Mouse (Mus musculus) CD4-positive, CD25-positive, alpha-beta regulatory T cell, adult 2 months (primary cell): ENCODE data around the gene Gp1ba.

Experiments
- DNase-seq: peaks from one replicate; pipeline ENCODE4 v3.0.0-alpha.2; 2012; ENCODE audit warnings: low read depth, low spot score

Gene Gp1ba

GRCm38 (mm10) chr11:70652884-70653344 is 14.0 kb downstream of the Gp1ba start:
- DNase-seq, result no peak

- DNase-seq, result peak; percentile 84
Measured at GRCm38 (mm10) chr11:70653345-70654197, 14.6 kb downstream of the Gp1ba start.

- peak; percentile 93 for DNase-seq
Measured at GRCm38 (mm10) chr11:70654198-70654922, 15.4 kb downstream of the Gp1ba start, which contains the start of gene Pfn1. Gene Pfn1 (minus strand): TSS chr11:70654644.

- DNase-seq, result peak; percentile 90
Measured at GRCm38 (mm10) chr11:70654923-70655570, 16.1 kb downstream of the Gp1ba start.

GRCm38 (mm10) chr11:70655571-70656455 is 16.9 kb downstream of the Gp1ba start:
- DNase-seq, result peak; percentile 65

GRCm38 (mm10) chr11:70656456-70656927 is 17.6 kb downstream of the Gp1ba start:
- DNase-seq, result peak; percentile 26

GRCm38 (mm10) chr11:70656964-70657363 is 18.0 kb downstream of the Gp1ba start, which contains the start of gene Eno3:
Gene Eno3 (plus strand): TSS chr11:70657202.
- DNase-seq, result no peak

GRCm38 (mm10) chr11:70657573-70657972 is 18.7 kb downstream of the Gp1ba start:
- DNase-seq, result peak; percentile 30

- no peak for DNase-seq
Measured at GRCm38 (mm10) chr11:70657991-70658390, 19.1 kb downstream of the Gp1ba start.

GRCm38 (mm10) chr11:70658521-70658920 is 19.6 kb downstream of the Gp1ba start:
- no peak for DNase-seq

- DNase-seq, result no peak
Measured at GRCm38 (mm10) chr11:70658942-70659341, 20.0 kb downstream of the Gp1ba start.

GRCm38 (mm10) chr11:70660571-70660970 is 21.6 kb downstream of the Gp1ba start:
- DNase-seq, result no peak

GRCm38 (mm10) chr11:70663101-70663500 is 24.2 kb downstream of the Gp1ba start:
- no peak for DNase-seq

- no peak for DNase-seq
Measured at GRCm38 (mm10) chr11:70663957-70664356, 25.0 kb downstream of the Gp1ba start.

- peak; percentile 43 for DNase-seq
Measured at GRCm38 (mm10) chr11:70664741-70665140, 25.8 kb downstream of the Gp1ba start.

- no peak for DNase-seq
Measured at GRCm38 (mm10) chr11:70666687-70667086, 27.8 kb downstream of the Gp1ba start.

- no peak for DNase-seq
Measured at GRCm38 (mm10) chr11:70667271-70668150, 28.6 kb downstream of the Gp1ba start.

- DNase-seq, result no peak
Measured at GRCm38 (mm10) chr11:70668335-70668770, 29.4 kb downstream of the Gp1ba start.

- peak; percentile 98 for DNase-seq
Measured at GRCm38 (mm10) chr11:70668771-70669505, 30.0 kb downstream of the Gp1ba start, which contains the start of gene Spag7. Gene Spag7 (minus strand): TSS chr11:70669416.
